Mouse (Mus musculus): Measurements from ENCODE around the gene Cdc42ep4. TPM values are rescaled to one million over a fixed set of nuclear protein-coding genes. Genes with fewer than 3 reads are reported as not detected.
A peak's percentile ranks its signal among the peaks of the same experiment; 100 is the strongest.

Cdc42ep4 gene
- polyA plus RNA-seq, 1 experiment from 2014 or later: 25.1 TPM

DNA sequence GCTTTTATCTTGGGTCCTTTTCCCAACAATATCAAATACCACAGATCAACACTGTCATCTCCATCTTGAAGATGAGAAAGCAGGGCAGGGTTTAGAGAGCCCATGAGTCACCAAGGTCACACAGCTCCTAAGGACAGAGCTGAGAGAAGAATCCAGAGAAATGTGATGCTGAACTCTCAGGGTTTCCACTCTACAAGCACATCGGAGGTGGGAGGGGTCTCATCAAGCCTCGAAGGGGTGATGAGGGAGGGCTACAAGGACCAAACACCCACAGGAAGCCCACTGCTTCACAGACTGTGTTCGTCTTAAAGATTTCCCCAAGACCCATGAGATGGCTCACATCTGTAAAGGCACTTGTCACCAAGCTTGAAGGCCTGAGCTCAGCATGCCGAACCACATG is 5.7 kb downstream of the Cdc42ep4 start:
- H3K4me3 ChIP-seq (ENCODE audit: low read length): no peak overlapping the region
- peaks cover 8% of the 10 kb centered on the region for H3K36me3 ChIP-seq (ENCODE audit: control insufficient read depth, insufficient read depth)
- peaks cover 34% of the 10 kb centered on the region for H3K4me1 ChIP-seq (ENCODE audit: control insufficient read depth, insufficient read depth, low read length)
- no peak for ATAC-seq (replicated peaks; ENCODE audit: extremely low read depth, insufficient read depth, low FRiP score)
- H3K27me3 ChIP-seq (ENCODE audit: control insufficient read depth, insufficient read depth, low read length): no peaks in the 10 kb centered on the region
- H3K9me3 ChIP-seq (replicated peaks; ENCODE audit: control insufficient read depth, low read length): peaks cover 8% of the 10 kb centered on the region; the same call in 1 of the 2 replicates
- no peak overlapping the region for H3K27ac ChIP-seq (ENCODE audit: low read length)
- no peak overlapping the region for H3K9ac ChIP-seq (ENCODE audit: low read length)
- no peak overlapping the region for H3K4me2 ChIP-seq (ENCODE audit: low read depth, low read length)
- 54% methylated on average over 4 of the region's 4 CpGs for WGBS

DNA sequence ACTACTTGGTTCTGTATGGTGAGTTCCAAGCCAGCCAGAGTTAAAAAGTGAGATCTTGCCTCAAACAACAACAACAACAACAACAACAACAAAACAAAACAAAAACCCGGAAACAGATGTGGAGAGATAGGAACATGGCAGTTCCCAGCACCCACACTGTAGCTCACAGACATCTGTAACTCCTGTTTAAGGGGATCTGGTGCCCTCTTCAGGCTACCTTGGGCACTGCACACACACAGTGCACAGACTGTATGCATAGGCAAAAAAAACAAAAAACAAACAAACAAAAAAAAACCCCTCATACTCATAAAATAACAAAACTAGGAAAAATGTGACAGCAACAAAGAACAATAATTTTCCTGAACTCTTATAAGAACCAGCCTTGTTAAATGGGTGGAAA is 8.7 kb downstream of the Cdc42ep4 start:
- no peak overlapping the region for H3K4me3 ChIP-seq (ENCODE audit: low read length)
- H3K27me3 ChIP-seq (ENCODE audit: control insufficient read depth, insufficient read depth, low read length): no peaks in the 10 kb centered on the region
- no peak overlapping the region for H3K27ac ChIP-seq (ENCODE audit: low read length)
- H3K9ac ChIP-seq (ENCODE audit: low read length): no peak overlapping the region
- peaks cover 8% of the 10 kb centered on the region; the same call in 1 of the 2 replicates for H3K9me3 ChIP-seq (replicated peaks; ENCODE audit: control insufficient read depth, low read length)
- peaks cover 25% of the 10 kb centered on the region for H3K4me1 ChIP-seq (ENCODE audit: control insufficient read depth, insufficient read depth, low read length)
- H3K4me2 ChIP-seq (ENCODE audit: low read depth, low read length): no peak overlapping the region
- ATAC-seq (replicated peaks; ENCODE audit: extremely low read depth, insufficient read depth, low FRiP score): no peak
- 90% methylated on average over 1 of the region's 1 CpGs for WGBS
- peaks cover 8% of the 10 kb centered on the region for H3K36me3 ChIP-seq (ENCODE audit: control insufficient read depth, insufficient read depth)

GRCm38 (mm10) chr11:113740100-113740499 is 11.6 kb downstream of the Cdc42ep4 start:
- peaks cover 8% of the 10 kb centered on the region; the same call in 1 of the 2 replicates for H3K9me3 ChIP-seq (replicated peaks; ENCODE audit: control insufficient read depth, low read length)
- peaks cover 8% of the 10 kb centered on the region for H3K36me3 ChIP-seq (ENCODE audit: control insufficient read depth, insufficient read depth)
- H3K27ac ChIP-seq (ENCODE audit: low read length): no peak overlapping the region
- 43% methylated on average over 7 of the region's 7 CpGs for WGBS
- no peak overlapping the region for H3K9ac ChIP-seq (ENCODE audit: low read length)
- H3K4me1 ChIP-seq (ENCODE audit: control insufficient read depth, insufficient read depth, low read length): peaks cover 24% of the 10 kb centered on the region
- H3K4me2 ChIP-seq (ENCODE audit: low read depth, low read length): no peak overlapping the region
- H3K27me3 ChIP-seq (ENCODE audit: control insufficient read depth, insufficient read depth, low read length): no peaks in the 10 kb centered on the region
- ATAC-seq (replicated peaks; ENCODE audit: extremely low read depth, insufficient read depth, low FRiP score): no peak
- no peak overlapping the region for H3K4me3 ChIP-seq (ENCODE audit: low read length)

DNA sequence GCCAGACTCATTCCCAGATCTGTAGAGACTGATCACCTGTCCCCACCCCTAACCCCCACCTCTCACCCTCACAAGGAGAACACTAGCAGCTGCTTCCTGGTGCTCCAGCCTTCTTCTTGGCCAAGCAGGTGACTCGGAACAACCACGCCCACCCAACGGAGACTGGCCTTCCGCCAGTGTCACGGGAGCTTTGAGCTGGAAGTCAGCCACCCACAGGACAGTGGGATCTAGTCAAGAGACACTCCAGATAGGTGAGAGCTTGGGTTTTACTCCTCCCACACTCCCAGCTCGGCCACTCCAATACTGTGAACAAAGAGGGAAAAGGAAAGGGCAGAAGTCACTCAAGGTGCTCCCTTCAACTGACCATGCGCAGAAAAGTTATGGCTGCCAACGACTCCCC is 12.5 kb downstream of the Cdc42ep4 start:
- Histone ChIP-seq H3K4me3 (ENCODE audit: low read length) (no peak overlapping the region), H3K4me1 (ENCODE audit: control insufficient read depth, insufficient read depth, low read length) (peaks cover 30% of the 10 kb centered on the region), H3K9me3 (replicated peaks; ENCODE audit: control insufficient read depth, low read length) (peaks cover 8% of the 10 kb centered on the region; the same call in 1 of the 2 replicates), H3K9ac (ENCODE audit: low read length) (no peak overlapping the region), H3K27me3 (ENCODE audit: control insufficient read depth, insufficient read depth, low read length) (no peaks in the 10 kb centered on the region), H3K27ac (ENCODE audit: low read length) (no peak overlapping the region), H3K4me2 (ENCODE audit: low read depth, low read length) (no peak overlapping the region), H3K36me3 (ENCODE audit: control insufficient read depth, insufficient read depth) (peaks cover 8% of the 10 kb centered on the region)
- ATAC-seq (replicated peaks; ENCODE audit: extremely low read depth, insufficient read depth, low FRiP score): no peak; the same call in 1 of the 2 replicates
- WGBS: 48% methylated on average over 8 of the region's 8 CpGs

GRCm38 (mm10) chr11:113737912-113738311 is 13.8 kb downstream of the Cdc42ep4 start:
- Histone ChIP-seq H3K9me3 (replicated peaks; ENCODE audit: control insufficient read depth, low read length) (peaks cover 4% of the 10 kb centered on the region; the same call in 1 of the 2 replicates), H3K4me1 (ENCODE audit: control insufficient read depth, insufficient read depth, low read length) (peaks cover 41% of the 10 kb centered on the region), H3K9ac (ENCODE audit: low read length) (no peak overlapping the region), H3K27ac (ENCODE audit: low read length) (no peak overlapping the region), H3K4me2 (ENCODE audit: low read depth, low read length) (no peak overlapping the region), H3K4me3 (ENCODE audit: low read length) (no peak overlapping the region), H3K36me3 (ENCODE audit: control insufficient read depth, insufficient read depth) (peaks cover under 1% of the 10 kb centered on the region), H3K27me3 (ENCODE audit: control insufficient read depth, insufficient read depth, low read length) (no peaks in the 10 kb centered on the region)
- 85% methylated on average over 8 of the region's 8 CpGs for WGBS
- no peak for ATAC-seq (replicated peaks; ENCODE audit: extremely low read depth, insufficient read depth, low FRiP score)

DNA sequence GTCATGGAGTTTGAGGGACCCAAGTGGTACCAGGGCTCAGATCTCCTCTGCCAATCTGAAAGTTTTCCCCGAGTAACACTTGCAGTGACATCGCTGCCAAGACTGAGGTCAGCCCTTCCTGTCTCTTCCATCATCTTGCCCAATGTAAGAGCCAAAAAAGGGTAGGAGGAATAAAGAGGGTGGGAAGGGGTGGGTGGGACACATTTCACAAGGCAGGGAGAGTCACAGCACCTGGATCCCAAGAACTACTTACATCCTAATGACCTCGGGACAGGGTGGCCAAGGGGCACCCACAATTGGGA is 14.2 kb downstream of the Cdc42ep4 start:
- no peaks in the 10 kb centered on the region for H3K27me3 ChIP-seq (ENCODE audit: control insufficient read depth, insufficient read depth, low read length)
- 73% methylated on average over 3 of the region's 3 CpGs for WGBS
- H3K4me1 ChIP-seq (ENCODE audit: control insufficient read depth, insufficient read depth, low read length): peaks cover 41% of the 10 kb centered on the region
- H3K27ac ChIP-seq (ENCODE audit: low read length): no peak overlapping the region
- H3K9me3 ChIP-seq (replicated peaks; ENCODE audit: control insufficient read depth, low read length): no peaks in the 10 kb centered on the region; the same call in 1 of the 2 replicates
- H3K4me3 ChIP-seq (ENCODE audit: low read length): no peak overlapping the region
- no peak overlapping the region for H3K4me2 ChIP-seq (ENCODE audit: low read depth, low read length)
- ATAC-seq (replicated peaks; ENCODE audit: extremely low read depth, insufficient read depth, low FRiP score): no peak
- no peak overlapping the region for H3K9ac ChIP-seq (ENCODE audit: low read length)
- H3K36me3 ChIP-seq (ENCODE audit: control insufficient read depth, insufficient read depth): no peaks in the 10 kb centered on the region

DNA sequence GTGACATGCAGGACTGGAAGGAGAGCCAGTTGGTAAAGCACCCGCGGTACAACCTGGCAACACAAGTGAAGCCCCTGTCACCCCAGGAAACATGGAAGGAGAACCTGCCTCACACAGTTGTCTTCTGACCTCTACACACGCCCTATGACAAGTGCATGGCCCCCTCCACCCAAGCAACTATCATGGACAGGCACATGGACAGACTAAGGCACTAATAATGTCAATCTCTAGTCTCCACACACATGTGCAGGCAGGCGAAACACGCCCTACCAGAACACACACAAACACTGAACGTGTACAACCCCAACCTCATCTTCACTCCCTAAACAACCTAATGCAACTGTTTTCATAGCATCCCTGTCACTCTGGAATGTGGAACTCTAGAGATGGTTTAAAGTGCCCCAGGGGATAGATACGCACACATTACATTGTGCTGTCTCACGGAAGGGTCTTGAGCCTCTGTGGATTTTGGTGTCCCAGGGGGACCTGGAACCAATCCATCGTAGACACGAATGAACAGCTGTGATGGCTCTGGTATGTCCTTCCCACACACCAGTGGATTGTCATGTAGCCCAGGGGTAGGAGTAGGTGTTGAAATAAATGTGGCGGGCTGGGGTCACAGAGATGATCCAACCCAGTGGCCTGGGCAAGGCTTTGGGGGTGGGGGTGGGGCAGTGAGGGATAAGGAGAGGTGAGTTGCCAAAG is 14.7 kb downstream of the Cdc42ep4 start:
- H3K9ac ChIP-seq (ENCODE audit: low read length): no peak overlapping the region
- H3K4me3 ChIP-seq (ENCODE audit: low read length): no peak overlapping the region
- no peak for ATAC-seq (replicated peaks; ENCODE audit: extremely low read depth, insufficient read depth, low FRiP score)
- peaks cover 41% of the 10 kb centered on the region for H3K4me1 ChIP-seq (ENCODE audit: control insufficient read depth, insufficient read depth, low read length)
- H3K27ac ChIP-seq (ENCODE audit: low read length): no peak overlapping the region
- no peaks in the 10 kb centered on the region for H3K27me3 ChIP-seq (ENCODE audit: control insufficient read depth, insufficient read depth, low read length)
- H3K9me3 ChIP-seq (replicated peaks; ENCODE audit: control insufficient read depth, low read length): no peaks in the 10 kb centered on the region
- no peak overlapping the region for H3K4me2 ChIP-seq (ENCODE audit: low read depth, low read length)
- H3K36me3 ChIP-seq (ENCODE audit: control insufficient read depth, insufficient read depth): no peaks in the 10 kb centered on the region
- WGBS: 77% methylated on average over 11 of the region's 11 CpGs

- 64% methylated on average over 6 of the region's 6 CpGs for WGBS
Observed at GRCm38 (mm10) chr11:113735151-113735550, 16.5 kb downstream of the Cdc42ep4 start.

DNA sequence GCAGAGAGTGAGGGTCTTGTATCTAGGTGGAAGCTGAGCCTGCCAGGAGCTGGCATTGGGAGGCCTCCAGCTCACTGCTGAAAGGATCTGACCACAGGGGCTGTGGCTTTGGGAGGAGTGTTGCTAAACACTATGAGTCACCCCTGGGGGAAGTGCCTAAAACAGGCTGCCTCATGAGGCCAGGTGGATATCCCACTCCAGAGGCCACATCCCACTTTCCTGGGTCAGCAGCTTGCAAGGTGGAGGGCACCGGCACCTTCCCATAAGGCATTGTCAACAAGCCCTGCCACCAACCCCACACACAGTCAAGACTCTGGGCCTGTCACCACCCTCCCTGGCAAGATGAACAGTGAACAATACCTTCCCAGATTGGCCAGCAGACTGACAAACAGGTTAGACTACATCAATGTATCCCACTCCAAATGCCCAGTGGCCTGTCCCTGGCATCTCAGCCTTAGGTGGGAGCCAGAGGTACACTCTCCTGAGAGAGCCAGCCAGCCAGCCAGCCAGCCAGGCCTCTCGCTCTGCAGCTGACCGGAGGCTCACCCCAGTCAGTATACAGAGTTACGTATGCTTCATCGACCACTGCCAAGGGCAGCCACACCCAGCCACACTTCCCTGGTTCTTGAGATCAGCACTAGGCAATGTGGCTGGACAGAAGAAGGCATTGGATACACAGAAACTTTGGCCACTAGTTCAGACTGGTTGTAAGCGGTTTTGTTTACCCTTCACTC is 17.9 kb downstream of the Cdc42ep4 start:
- Histone ChIP-seq H3K27ac (ENCODE audit: low read length) (peak overlapping the region; percentile 44), H3K36me3 (ENCODE audit: control insufficient read depth, insufficient read depth) (no peaks in the 10 kb centered on the region; the same call in 1 of the 2 replicates), H3K4me1 (ENCODE audit: control insufficient read depth, insufficient read depth, low read length) (peaks cover 28% of the 10 kb centered on the region), H3K27me3 (ENCODE audit: control insufficient read depth, insufficient read depth, low read length) (no peaks in the 10 kb centered on the region), H3K9me3 (replicated peaks; ENCODE audit: control insufficient read depth, low read length) (no peaks in the 10 kb centered on the region), H3K4me3 (ENCODE audit: low read length) (no peak overlapping the region), H3K9ac (ENCODE audit: low read length) (no peak overlapping the region; the same call in 1 of the 2 replicates), H3K4me2 (ENCODE audit: low read depth, low read length) (no peak overlapping the region)
- 43% methylated on average over 6 of the region's 6 CpGs for whole genome bisulfite sequencing
- ATAC-seq (replicated peaks; ENCODE audit: extremely low read depth, insufficient read depth, low FRiP score): peak; percentile 25; the same call in 1 of the 2 replicates

More at GRCm38 (mm10) chr11:113735151-113735550, 16.5 kb downstream of the Cdc42ep4 start:
- Histone ChIP-seq H3K4me1 (ENCODE audit: control insufficient read depth, insufficient read depth, low read length) (peaks cover 38% of the 10 kb centered on the region), H3K9ac (ENCODE audit: low read length) (no peak overlapping the region), H3K4me2 (ENCODE audit: low read depth, low read length) (no peak overlapping the region), H3K27me3 (ENCODE audit: control insufficient read depth, insufficient read depth, low read length) (no peaks in the 10 kb centered on the region), H3K27ac (ENCODE audit: low read length) (no peak overlapping the region), H3K9me3 (replicated peaks; ENCODE audit: control insufficient read depth, low read length) (no peaks in the 10 kb centered on the region), H3K36me3 (ENCODE audit: control insufficient read depth, insufficient read depth) (no peaks in the 10 kb centered on the region), H3K4me3 (ENCODE audit: low read length) (no peak overlapping the region)
- no peak for ATAC-seq (replicated peaks; ENCODE audit: extremely low read depth, insufficient read depth, low FRiP score)
